Mouse (Mus musculus) urinary bladder, postnatal 36 days (tissue): ENCODE results near the gene Kcnk7.

Experiments
- DNase-seq, 2 experiments: peaks; one replicate each; pipeline ENCODE4 v3.0.0; 2022; ENCODE audit warnings: low spot score in 2 of 2, mixed read lengths in 1 of 2

The Kcnk7 gene

GRCm38 (mm10) chr19:5724549-5724941 is 20.4 kb downstream of the Kcnk7 start:
- peak; percentile 71 to 85 for DNase-seq

GRCm38 (mm10) chr19:5725029-5725707 is 21.0 kb downstream of the Kcnk7 start:
- DNase-seq: peak; percentile 18 to 52

- peak; percentile 62 to 73 for DNase-seq
These were observed 21.8 kb downstream of the Kcnk7 start, which contains the start of gene Ehbp1l1 for GRCm38 (mm10) chr19:5725767-5726515. Gene Ehbp1l1, minus strand, starts transcription at chr19:5726317.

- DNase-seq: no peak
These were observed 22.9 kb downstream of the Kcnk7 start for GRCm38 (mm10) chr19:5726961-5727578.

- peak; percentile 81 to 88 for DNase-seq
These were observed 23.5 kb downstream of the Kcnk7 start for GRCm38 (mm10) chr19:5727701-5728100.

GRCm38 (mm10) chr19:5728631-5729443 is 24.7 kb downstream of the Kcnk7 start:
- peak in 1 of 2 experiments; percentile 38 for DNase-seq

- DNase-seq: peak; percentile 88 to 91
These were observed 25.3 kb downstream of the Kcnk7 start, which contains the start of gene Fam89b for GRCm38 (mm10) chr19:5729444-5729815. Gene Fam89b, minus strand, starts transcription at chr19:5729653.

- no peak for DNase-seq
These were observed 26.4 kb downstream of the Kcnk7 start for GRCm38 (mm10) chr19:5730314-5731186.

- peak; percentile 91 to 94 for DNase-seq
These were observed 27.3 kb downstream of the Kcnk7 start for GRCm38 (mm10) chr19:5731264-5731978.

GRCm38 (mm10) chr19:5734325-5734724 is 30.2 kb downstream of the Kcnk7 start:
- DNase-seq: no peak

GRCm38 (mm10) chr19:5739446-5739845 is 35.3 kb downstream of the Kcnk7 start:
- DNase-seq: no peak

GRCm38 (mm10) chr19:5740320-5741317 is 36.5 kb downstream of the Kcnk7 start, which contains the start of gene Ltbp3:
Gene Ltbp3, plus strand, starts transcription at chr19:5740904.
- peak; percentile 27 to 75 for DNase-seq

- peak; percentile 69 to 82 for DNase-seq
These were observed 37.6 kb downstream of the Kcnk7 start for GRCm38 (mm10) chr19:5741641-5742240.

- peak in 1 of 2 experiments; percentile 39 for DNase-seq
These were observed 38.1 kb downstream of the Kcnk7 start for GRCm38 (mm10) chr19:5742241-5742641.

GRCm38 (mm10) chr19:5743576-5743975 is 39.4 kb downstream of the Kcnk7 start:
- no peak for DNase-seq

- no peak for DNase-seq
These were observed 41.9 kb downstream of the Kcnk7 start for GRCm38 (mm10) chr19:5745756-5746710.

GRCm38 (mm10) chr19:5746907-5747363 is 42.8 kb downstream of the Kcnk7 start:
- DNase-seq: no peak
